8 mouse cellular contexts compared by ENCODE assay signal in the genomic region with DNA sequence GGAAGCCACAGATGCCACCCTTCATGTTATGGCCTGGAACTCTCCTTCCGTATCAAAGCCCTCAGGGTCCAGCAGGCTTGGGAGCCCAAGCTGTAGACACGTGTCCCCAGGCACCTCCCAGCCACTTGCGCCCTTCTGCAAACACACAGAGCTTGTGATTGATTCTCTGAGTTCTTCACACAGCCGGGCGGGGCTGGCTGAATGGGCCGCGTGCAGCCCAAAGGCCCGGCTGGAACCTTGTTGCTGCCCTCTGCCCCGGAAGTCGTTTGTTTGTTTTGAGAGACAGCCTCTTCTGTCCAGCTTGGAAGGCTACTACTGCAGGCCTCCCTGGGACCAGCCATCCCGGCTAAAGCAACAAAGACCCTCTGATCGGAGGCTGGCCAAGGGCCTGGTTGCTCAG.
DNase-seq lines count a peak whose midpoint lies in the region; ATAC-seq lines count a peak whose summit lies in the region.

No protein-coding gene starts in this region.

- H3K9ac ChIP-seq in lung, embryonic 15.5 days = no peak overlapping the region

- ATAC-seq in erythroid progenitor cell, adult 5-6 weeks (replicated peaks; ENCODE audit: low FRiP score, poor library complexity, severe bottlenecking) = peak; percentile 66
- no peak for ATAC-seq in lung, embryonic 15.5 days (ENCODE audit: borderline replicate concordance, extremely low read depth, low FRiP score, low TSS enrichment)
- ATAC-seq in monocyte, adult 5-6 weeks (replicated peaks; ENCODE audit: insufficient number of reproducible peaks, low FRiP score, low TSS enrichment, poor library complexity, severe bottlenecking) = no peak

- no peak overlapping the region; the same call in 1 of the 2 replicates for H3K4me2 ChIP-seq in lung, embryonic 15.5 days

- H3K4me1 ChIP-seq in lung, embryonic 15.5 days = peaks cover 41% of the 10 kb centered on the region

- no peaks in the 10 kb centered on the region; the same call in 1 of the 2 replicates for H3K27me3 ChIP-seq in lung, embryonic 15.5 days

- peak overlapping the region; percentile 62 for H3K27ac ChIP-seq in lung, embryonic 15.5 days

- 15% methylated on average over 12 of the region's 12 CpGs for WGBS in lung, embryonic 15.5 days

- H3K4me3 ChIP-seq in lung, embryonic 15.5 days = no peak overlapping the region

- H3K9me3 ChIP-seq in lung, embryonic 15.5 days = no peaks in the 10 kb centered on the region

- no peaks in the 10 kb centered on the region for H3K36me3 ChIP-seq in lung, embryonic 15.5 days

- DNase-seq in adrenal gland, adult 2 months = peak; percentile 62
- no peak for DNase-seq in adrenal gland, postnatal 4 days (ENCODE audit: low spot score in 2 of 2)
- DNase-seq in kidney, adult 8-10 months = peak; percentile 23 to 44
- no peak for DNase-seq in urinary bladder, adult 2 months (ENCODE audit: low spot score)
- DNase-seq in gastrocnemius, adult 18-20 months (ENCODE audit: low spot score) = no peak

Comparison
In these comparisons a context has a peak if more than half of its experiments do, and no peak if none do; other contexts are left out.
1. DNase-seq: peak in adrenal gland, adult 2 months (single experiment) and kidney, adult 8-10 months (2 of 2); none in adrenal gland, postnatal 4 days (0 of 2), urinary bladder, adult 2 months (single experiment) and gastrocnemius, adult 18-20 months (single experiment).